Mouse (Mus musculus) embryonic facial prominence, embryonic 12.5 days (tissue): ENCODE measurements at regions not wholly inside any gene's neighbourhood (a gene's known extent, or its start where the extent isn't known, plus 50 kb on each side); places are given as distances from the start of the nearest gene placed in this dataset.

Experiments
- ATAC-seq: fragments of 200-750 bp; cut with Nextera tagmentation; 2 replicates; pipeline ENCODE4 v1.8.0; 2017; ENCODE audit not compliant: insufficient number of reproducible peaks, insufficient read depth, low FRiP score, low TSS enrichment
- H3K27ac ChIP-seq: fragments of 300-500 bp; sonication (generic); 2 replicates; pipeline ENCODE4 v1.5.1; 2016; ENCODE audit warnings: mild to moderate bottlenecking
- H3K27me3 ChIP-seq: fragments of 300-500 bp; sonication (generic); 2 replicates; pipeline ENCODE4 v1.6.1; 2016; ENCODE audit warnings: mild to moderate bottlenecking, moderate library complexity
- H3K36me3 ChIP-seq: fragments of 300-500 bp; sonication (generic); 2 replicates; pipeline ENCODE4 v1.6.1; 2016; ENCODE audit warnings: mild to moderate bottlenecking
- H3K4me1 ChIP-seq: fragments of 300-500 bp; sonication (generic); 2 replicates; pipeline ENCODE4 v1.6.1; 2016
- H3K4me2 ChIP-seq: fragments of 300-500 bp; sonication (generic); replicated peaks from 2 replicates; pipeline ENCODE4 v1.6.1; 2016; ENCODE audit warnings: mild to moderate bottlenecking, moderate library complexity
- H3K4me3 ChIP-seq: fragments of 300-500 bp; sonication (generic); 2 replicates; pipeline ENCODE4 v1.5.1; 2016; ENCODE audit warnings: mild to moderate bottlenecking
- H3K9ac ChIP-seq: fragments of 300-500 bp; sonication (generic); 2 replicates; pipeline ENCODE4 v1.6.1; 2016; ENCODE audit warnings: mild to moderate bottlenecking, moderate library complexity
- H3K9me3 ChIP-seq: fragments of 300-500 bp; sonication (generic); 2 replicates; pipeline ENCODE4 v1.6.1; 2016; ENCODE audit warnings: mild to moderate bottlenecking, moderate library complexity
- WGBS: fragments of 180-500 bp; shearing (Covaris S2); methylation state at CpG from one replicate; pipeline ENCODE4 v1.1.7; 2016; 5-methylcytosine and 5-hydroxymethylcytosine counted together

DNA sequence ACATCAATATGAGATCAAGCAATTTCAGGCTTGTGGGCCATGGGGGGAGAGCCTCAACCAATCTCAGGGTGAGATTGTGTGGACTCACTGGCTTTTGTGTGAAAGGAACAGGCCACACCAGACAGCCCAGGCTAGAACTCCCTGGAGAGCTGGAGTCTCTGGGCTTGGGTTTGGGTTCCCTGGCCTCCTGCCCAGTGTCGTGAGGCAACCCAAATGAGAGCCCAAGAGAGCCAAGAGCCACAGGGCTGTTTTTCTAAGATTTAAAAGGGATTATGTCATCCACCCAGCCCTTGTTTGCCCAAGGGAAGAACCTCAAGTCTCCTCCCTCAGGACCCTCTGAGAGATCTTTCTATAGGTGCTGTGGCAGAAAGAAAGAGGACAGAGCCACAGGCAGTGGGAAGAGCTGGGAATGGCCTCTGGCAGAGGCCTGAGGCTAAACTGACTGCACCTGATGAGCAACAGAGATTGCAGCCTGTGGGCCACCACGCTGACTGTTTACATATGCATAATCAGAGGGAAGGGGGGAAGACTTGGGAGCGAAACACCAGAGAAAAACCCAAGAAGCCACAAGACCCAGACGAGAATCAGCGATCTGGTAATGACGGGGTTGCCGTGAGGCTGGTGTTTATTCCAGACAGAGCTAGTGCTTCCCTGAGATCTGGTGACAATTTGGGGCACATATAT lies 92.1 kb downstream of the Bcl2l11 start:
- Histone ChIP-seq H3K27ac (peak overlapping the region; percentile 50; the same call in 1 of the 2 replicates), H3K36me3 (no peaks in the 10 kb centered on the region), H3K4me1 (peaks cover 18% of the 10 kb centered on the region), H3K9ac (no peak overlapping the region), H3K4me3 (no peak overlapping the region), H3K4me2 (no peak overlapping the region), H3K9me3 (no peaks in the 10 kb centered on the region), H3K27me3 (no peaks in the 10 kb centered on the region)
- ATAC-seq, result no peak; the same call in 1 of the 2 replicates
- 36% methylated on average over 7 of the region's 7 CpGs for WGBS

DNA sequence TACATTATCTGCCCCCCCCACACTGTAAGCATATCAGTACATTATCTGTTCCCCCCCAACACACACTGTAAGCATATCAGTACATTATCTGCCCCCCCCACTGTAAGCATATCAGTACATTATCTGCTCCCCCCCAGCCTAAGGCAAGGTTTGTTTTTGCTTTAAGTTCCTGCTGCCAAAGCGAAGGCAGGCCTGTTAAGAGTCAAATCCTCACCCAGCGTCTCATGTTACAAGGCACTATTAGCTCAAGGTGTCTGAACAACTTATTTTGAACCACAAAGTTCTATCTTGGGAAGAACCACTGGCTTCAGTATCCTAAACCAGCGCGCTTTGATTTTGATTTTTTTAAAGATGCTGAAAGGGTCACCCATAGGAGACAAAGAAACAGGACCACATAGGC lies 93.1 kb downstream of the Bcl2l11 start:
- Histone ChIP-seq H3K27ac (no peak overlapping the region), H3K36me3 (no peaks in the 10 kb centered on the region), H3K4me2 (no peak overlapping the region), H3K4me3 (no peak overlapping the region), H3K27me3 (no peaks in the 10 kb centered on the region), H3K9me3 (no peaks in the 10 kb centered on the region), H3K4me1 (peaks cover 18% of the 10 kb centered on the region), H3K9ac (no peak overlapping the region)
- 42% methylated on average over 4 of the region's 4 CpGs for WGBS
- ATAC-seq, result no peak

DNA sequence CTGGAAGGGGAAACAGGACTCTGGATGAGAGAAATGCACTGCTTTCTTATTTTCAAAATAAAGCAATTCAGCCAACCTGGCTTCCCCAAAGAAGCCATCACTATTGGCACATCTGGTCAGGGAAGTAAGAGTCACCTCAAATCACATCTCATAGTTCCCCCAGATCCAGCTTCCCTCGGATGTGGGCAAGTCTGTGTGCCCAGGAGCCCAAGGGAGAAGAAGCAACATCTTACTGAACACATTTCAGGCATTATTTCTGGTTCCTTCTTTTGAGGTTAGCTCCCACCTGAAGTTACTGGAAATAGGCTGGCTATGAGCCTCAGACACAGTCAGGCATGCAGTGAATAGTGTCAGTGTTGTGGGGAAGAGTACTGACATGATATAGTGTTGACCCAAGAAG lies 95.2 kb downstream of the Bcl2l11 start:
- Histone ChIP-seq H3K27ac (no peak overlapping the region), H3K4me1 (peaks cover 18% of the 10 kb centered on the region), H3K9me3 (no peaks in the 10 kb centered on the region), H3K9ac (no peak overlapping the region), H3K27me3 (no peaks in the 10 kb centered on the region), H3K4me2 (no peak overlapping the region), H3K4me3 (no peak overlapping the region), H3K36me3 (no peaks in the 10 kb centered on the region)
- no peak for ATAC-seq
- WGBS, result 69% methylated on average over 1 of the region's 1 CpGs

- Histone ChIP-seq H3K4me1 (peaks cover 18% of the 10 kb centered on the region), H3K4me3 (no peak overlapping the region), H3K27me3 (no peaks in the 10 kb centered on the region), H3K36me3 (no peaks in the 10 kb centered on the region), H3K4me2 (no peak overlapping the region), H3K9ac (no peak overlapping the region), H3K9me3 (no peaks in the 10 kb centered on the region), H3K27ac (no peak overlapping the region)
- 85% methylated on average over 4 of the region's 4 CpGs for WGBS
- no peak for ATAC-seq
Measured at GRCm38 (mm10) chr2:128221657-128222056, 95.8 kb downstream of the Bcl2l11 start.

- H3K4me2 ChIP-seq, result no peak overlapping the region
- no peak overlapping the region for H3K9ac ChIP-seq
- ATAC-seq, result no peak
- no peak overlapping the region for H3K4me3 ChIP-seq
- H3K27me3 ChIP-seq, result no peaks in the 10 kb centered on the region
- no peaks in the 10 kb centered on the region for H3K4me1 ChIP-seq
- H3K9me3 ChIP-seq, result no peaks in the 10 kb centered on the region
- no peak overlapping the region for H3K27ac ChIP-seq
- 82% methylated on average over 9 of the region's 9 CpGs for WGBS
- H3K36me3 ChIP-seq, result no peaks in the 10 kb centered on the region
Measured at GRCm38 (mm10) chr2:128226465-128227047, 100.7 kb downstream of the Bcl2l11 start.

DNA sequence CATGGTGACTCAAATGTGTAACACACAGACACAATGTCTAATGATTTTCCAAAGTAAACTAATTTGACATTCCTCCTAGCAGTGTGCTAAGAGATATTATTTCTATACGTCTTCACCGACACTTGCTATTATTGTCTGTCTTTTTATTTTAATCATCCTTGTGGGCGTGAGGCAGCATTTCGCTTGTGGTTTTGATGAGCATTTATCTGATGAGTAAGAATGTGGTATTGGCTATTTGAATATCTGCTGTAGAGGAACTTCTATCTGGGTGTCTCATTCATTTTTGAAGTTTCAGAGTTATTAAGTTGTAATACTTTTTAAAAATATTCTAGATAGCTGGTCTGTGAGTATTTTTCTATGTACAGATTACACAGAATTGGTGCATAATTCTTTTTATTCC lies 103.9 kb downstream of the Bcl2l11 start:
- no peak overlapping the region for H3K4me2 ChIP-seq
- H3K4me1 ChIP-seq, result peaks cover 6% of the 10 kb centered on the region; the same call in 1 of the 2 replicates
- H3K4me3 ChIP-seq, result no peak overlapping the region
- H3K27ac ChIP-seq, result no peak overlapping the region
- H3K27me3 ChIP-seq, result no peaks in the 10 kb centered on the region
- no peaks in the 10 kb centered on the region for H3K9me3 ChIP-seq
- H3K9ac ChIP-seq, result no peak overlapping the region
- H3K36me3 ChIP-seq, result no peaks in the 10 kb centered on the region
- 90% methylated on average over 4 of the region's 4 CpGs for WGBS
- ATAC-seq, result no peak

- Histone ChIP-seq H3K4me1 (peaks cover 6% of the 10 kb centered on the region; the same call in 1 of the 2 replicates), H3K27me3 (no peaks in the 10 kb centered on the region), H3K9me3 (no peaks in the 10 kb centered on the region), H3K4me2 (no peak overlapping the region), H3K9ac (no peak overlapping the region), H3K36me3 (no peaks in the 10 kb centered on the region), H3K27ac (no peak overlapping the region), H3K4me3 (no peak overlapping the region)
- 87% methylated on average over 4 of the region's 4 CpGs for WGBS
- no peak for ATAC-seq
Measured at GRCm38 (mm10) chr2:128230921-128231320, 105.1 kb downstream of the Bcl2l11 start.

DNA sequence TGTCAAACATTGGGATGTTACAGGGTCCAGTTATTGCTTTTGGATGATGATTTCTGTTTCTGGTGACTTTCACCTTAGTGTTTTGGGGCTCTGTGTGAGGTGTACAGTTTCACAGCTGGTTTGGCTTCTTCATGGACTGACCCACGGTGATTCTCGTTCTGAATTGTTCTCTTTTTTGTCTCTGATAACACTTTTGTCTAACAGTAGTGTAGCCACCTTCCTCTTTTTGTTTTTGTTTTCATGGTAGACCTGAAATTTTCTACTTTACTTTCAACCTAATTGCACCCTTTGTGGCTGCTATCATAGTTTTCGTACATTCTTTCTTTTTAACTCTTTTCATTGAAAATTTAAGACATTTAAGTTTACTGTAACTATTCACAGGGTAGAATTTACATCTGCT lies 105.5 kb downstream of the Bcl2l11 start:
- Histone ChIP-seq H3K9ac (no peak overlapping the region), H3K4me3 (no peak overlapping the region), H3K36me3 (no peaks in the 10 kb centered on the region), H3K4me1 (peaks cover 6% of the 10 kb centered on the region; the same call in 1 of the 2 replicates), H3K4me2 (no peak overlapping the region), H3K9me3 (no peaks in the 10 kb centered on the region), H3K27ac (no peak overlapping the region), H3K27me3 (no peaks in the 10 kb centered on the region)
- no peak for ATAC-seq
- WGBS, result 79% methylated on average over 3 of the region's 3 CpGs

DNA sequence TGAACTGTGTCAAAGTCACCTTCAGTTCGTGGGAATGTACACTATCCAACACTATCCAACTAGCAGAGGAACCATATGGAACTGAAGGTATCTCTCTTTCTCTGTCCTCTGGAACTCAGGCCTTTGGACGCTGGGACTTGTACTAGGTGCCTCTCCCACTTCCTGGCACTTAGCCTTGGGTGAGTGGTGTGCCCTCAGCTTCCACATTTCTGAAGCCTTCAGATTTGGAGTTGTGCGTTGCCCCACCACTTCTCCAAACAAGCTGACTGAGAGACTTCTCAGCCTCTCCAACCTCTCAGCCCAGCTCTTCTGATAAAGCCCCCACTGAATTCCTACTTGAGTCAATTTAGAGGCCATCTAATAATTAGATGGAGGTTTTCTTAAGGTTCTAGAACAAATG lies 106.2 kb downstream of the Bcl2l11 start:
- no peaks in the 10 kb centered on the region for H3K9me3 ChIP-seq

GRCm38 (mm10) chr2:128235127-128235526 lies 109.3 kb downstream of the Bcl2l11 start:
- Histone ChIP-seq H3K27ac (no peak overlapping the region), H3K9ac (no peak overlapping the region), H3K36me3 (no peaks in the 10 kb centered on the region), H3K4me2 (no peak overlapping the region), H3K4me3 (no peak overlapping the region), H3K9me3 (no peaks in the 10 kb centered on the region), H3K27me3 (no peaks in the 10 kb centered on the region), H3K4me1 (peaks cover 6% of the 10 kb centered on the region; the same call in 1 of the 2 replicates)
- whole genome bisulfite sequencing, result 67% methylated on average over 8 of the region's 8 CpGs
- ATAC-seq, result no peak

More for the DNA sequence above, 106.2 kb downstream of the Bcl2l11 start:
- Histone ChIP-seq H3K4me3 (no peak overlapping the region), H3K27me3 (no peaks in the 10 kb centered on the region), H3K36me3 (no peaks in the 10 kb centered on the region), H3K9ac (no peak overlapping the region), H3K4me1 (peaks cover 6% of the 10 kb centered on the region; the same call in 1 of the 2 replicates), H3K27ac (no peak overlapping the region), H3K4me2 (no peak overlapping the region)
- no peak for ATAC-seq
- WGBS, result 83% methylated on average over 3 of the region's 3 CpGs

- Histone ChIP-seq H3K4me1 (peaks cover 9% of the 10 kb centered on the region), H3K36me3 (no peaks in the 10 kb centered on the region), H3K9me3 (no peaks in the 10 kb centered on the region), H3K27ac (no peak overlapping the region), H3K9ac (no peak overlapping the region), H3K4me2 (no peak overlapping the region), H3K4me3 (no peak overlapping the region), H3K27me3 (no peaks in the 10 kb centered on the region)
- no peak for ATAC-seq
- WGBS, result 95% methylated on average over 4 of the region's 4 CpGs
Measured at GRCm38 (mm10) chr2:128239451-128239850, 113.6 kb downstream of the Bcl2l11 start.

DNA sequence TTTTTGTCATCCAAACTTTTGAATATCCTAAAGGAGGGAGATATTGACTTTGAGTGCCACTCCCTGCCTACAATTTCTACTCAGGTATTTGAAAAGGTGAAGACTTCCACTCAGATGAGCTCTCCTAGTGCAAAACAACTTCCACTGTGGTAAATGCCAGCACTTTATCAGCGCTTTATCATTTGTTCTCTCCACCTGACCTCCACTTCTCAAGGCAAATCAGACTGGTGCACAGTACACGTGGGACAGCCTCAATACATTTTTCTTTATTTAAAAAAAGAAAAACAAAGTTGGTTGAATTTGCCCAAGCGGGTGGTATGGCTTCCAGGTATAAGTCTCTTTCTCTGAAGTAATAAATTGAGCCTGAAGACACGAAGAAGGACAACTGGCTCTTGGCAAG lies 114.2 kb downstream of the Bcl2l11 start:
- ATAC-seq, result no peak
- Histone ChIP-seq H3K9ac (no peak overlapping the region), H3K4me2 (no peak overlapping the region), H3K27ac (no peak overlapping the region), H3K4me3 (no peak overlapping the region), H3K36me3 (no peaks in the 10 kb centered on the region), H3K27me3 (no peaks in the 10 kb centered on the region), H3K9me3 (no peaks in the 10 kb centered on the region), H3K4me1 (peaks cover 9% of the 10 kb centered on the region)
- 52% methylated on average over 4 of the region's 4 CpGs for WGBS
